Mouse (Mus musculus) kidney, postnatal 4 days (tissue): ENCODE measurements around the gene Tapbp.
A peak's percentile ranks its signal among the peaks of the same experiment; 100 is the strongest.

Experiments
- DNase-seq, 2 experiments: peaks; one replicate each; pipeline ENCODE4 v3.0.0; 2021; ENCODE audit warnings: mixed read lengths in 2 of 2

Tapbp gene

GRCm38 (mm10) chr17:33925406-33926116 lies 9.9 kb downstream of the Tapbp start:
- no peak for DNase-seq

- peak; percentile 70 to 73 for DNase-seq
Observed at GRCm38 (mm10) chr17:33926207-33926932, 10.7 kb downstream of the Tapbp start.

- no peak for DNase-seq
Observed at GRCm38 (mm10) chr17:33928251-33928947, 12.7 kb downstream of the Tapbp start.

- peak; percentile 96 to 97 for DNase-seq
Observed at GRCm38 (mm10) chr17:33929371-33930279, 13.9 kb downstream of the Tapbp start, which contains the start of gene Rgl2. TSS of gene Rgl2 (plus strand) at chr17:33929543.

GRCm38 (mm10) chr17:33930280-33931158 lies 14.8 kb downstream of the Tapbp start:
- peak; percentile 59 to 69 for DNase-seq

GRCm38 (mm10) chr17:33931159-33931866 lies 15.6 kb downstream of the Tapbp start:
- DNase-seq, result no peak

- DNase-seq, result no peak
Observed at GRCm38 (mm10) chr17:33931947-33932346, 16.2 kb downstream of the Tapbp start.

GRCm38 (mm10) chr17:33932448-33932847 lies 16.7 kb downstream of the Tapbp start:
- no peak for DNase-seq

GRCm38 (mm10) chr17:33932970-33933369 lies 17.3 kb downstream of the Tapbp start:
- DNase-seq, result no peak

- no peak for DNase-seq
Observed at GRCm38 (mm10) chr17:33935422-33936055, 19.8 kb downstream of the Tapbp start.

- DNase-seq, result no peak
Observed at GRCm38 (mm10) chr17:33936993-33937392, 21.3 kb downstream of the Tapbp start.

- peak in 1 of 2 experiments; percentile 31 for DNase-seq
Observed at GRCm38 (mm10) chr17:33938783-33939182, 23.1 kb downstream of the Tapbp start.

- peak; percentile 92 to 93 for DNase-seq
Observed at GRCm38 (mm10) chr17:33940206-33940805, 24.6 kb downstream of the Tapbp start, which contains the start of the genes Pfdn6 and Wdr46. TSS of gene Pfdn6 (minus strand) at chr17:33940343. TSS of gene Wdr46 (plus strand) at chr17:33940660.

GRCm38 (mm10) chr17:33940981-33941380 lies 25.3 kb downstream of the Tapbp start:
- peak; percentile 55 to 64 for DNase-seq

GRCm38 (mm10) chr17:33941381-33941780 lies 25.7 kb downstream of the Tapbp start:
- DNase-seq, result no peak

GRCm38 (mm10) chr17:33943454-33943853 lies 27.8 kb downstream of the Tapbp start:
- no peak for DNase-seq

- DNase-seq, result no peak
Observed at GRCm38 (mm10) chr17:33947430-33948089, 31.9 kb downstream of the Tapbp start.

GRCm38 (mm10) chr17:33948090-33948904 lies 32.6 kb downstream of the Tapbp start:
- DNase-seq, result no peak
